Mouse (Mus musculus): Measurements from ENCODE around the gene Med12l. TPM values are rescaled to one million over a fixed set of nuclear protein-coding genes. Genes with fewer than 3 reads are reported as not detected.
A peak's percentile ranks its signal among the peaks of the same experiment; 100 is the strongest.

The Med12l gene
- polyA plus RNA-seq, 1 experiment from 2014 or later: 3.1 TPM

- no peak for DNase-seq (ENCODE audit: low spot score)
Observed at GRCm38 (mm10) chr3:59304944-59305343, 299.3 kb downstream of the Med12l start.

GRCm38 (mm10) chr3:59305518-59305917 lies 299.9 kb downstream of the Med12l start:
- Histone ChIP-seq H3K27ac (no peak overlapping the region), H3K4me3 (no peak overlapping the region), H3K9me3 (no peaks in the 10 kb centered on the region), H3K4me1 (replicated peaks) (no peaks in the 10 kb centered on the region), H3K36me3 (no peaks in the 10 kb centered on the region), H3K27me3 (ENCODE audit: insufficient read depth, poor library complexity, severe bottlenecking) (no peaks in the 10 kb centered on the region)
- WGBS: 97% methylated on average over 2 of the region's 2 CpGs
- DNase-seq (ENCODE audit: low spot score): no peak

More at GRCm38 (mm10) chr3:59304944-59305343, 299.3 kb downstream of the Med12l start:
- Histone ChIP-seq H3K9me3 (no peaks in the 10 kb centered on the region), H3K27me3 (ENCODE audit: insufficient read depth, poor library complexity, severe bottlenecking) (no peaks in the 10 kb centered on the region), H3K27ac (no peak overlapping the region), H3K36me3 (no peaks in the 10 kb centered on the region), H3K4me1 (replicated peaks) (no peaks in the 10 kb centered on the region), H3K4me3 (no peak overlapping the region)
- 93% methylated on average over 5 of the region's 5 CpGs for WGBS

GRCm38 (mm10) chr3:59312610-59313009 lies 307.0 kb downstream of the Med12l start:
- WGBS: 90% methylated on average over 10 of the region's 10 CpGs
- DNase-seq (ENCODE audit: low spot score): no peak
- Histone ChIP-seq H3K36me3 (peaks cover 2% of the 10 kb centered on the region; the same call in 1 of the 2 replicates), H3K27me3 (ENCODE audit: insufficient read depth, poor library complexity, severe bottlenecking) (no peaks in the 10 kb centered on the region), H3K9me3 (no peaks in the 10 kb centered on the region), H3K27ac (no peak overlapping the region), H3K4me3 (no peak overlapping the region), H3K4me1 (replicated peaks) (no peaks in the 10 kb centered on the region)

- no peaks in the 10 kb centered on the region for H3K27me3 ChIP-seq (ENCODE audit: insufficient read depth, poor library complexity, severe bottlenecking)
- no peak for DNase-seq (ENCODE audit: low spot score)
- no peak overlapping the region for H3K27ac ChIP-seq
- H3K4me1 ChIP-seq (replicated peaks): no peaks in the 10 kb centered on the region
- WGBS: 90% methylated on average over 7 of the region's 7 CpGs
- peaks cover 25% of the 10 kb centered on the region for H3K36me3 ChIP-seq
- H3K4me3 ChIP-seq: no peak overlapping the region
- H3K9me3 ChIP-seq: no peaks in the 10 kb centered on the region
Observed at GRCm38 (mm10) chr3:59316077-59316476, 310.5 kb downstream of the Med12l start.

GRCm38 (mm10) chr3:59321278-59321876 lies 315.8 kb downstream of the Med12l start:
- H3K27ac ChIP-seq: no peak overlapping the region
- H3K4me1 ChIP-seq (replicated peaks): no peaks in the 10 kb centered on the region
- peak; percentile 47 for DNase-seq (ENCODE audit: low spot score)
- H3K36me3 ChIP-seq: peaks cover 25% of the 10 kb centered on the region
- 49% methylated on average over 7 of the region's 7 CpGs for WGBS
- H3K4me3 ChIP-seq: no peak overlapping the region
- no peaks in the 10 kb centered on the region for H3K27me3 ChIP-seq (ENCODE audit: insufficient read depth, poor library complexity, severe bottlenecking)
- H3K9me3 ChIP-seq: no peaks in the 10 kb centered on the region

- WGBS: 80% methylated on average over 2 of the region's 2 CpGs
- DNase-seq (ENCODE audit: low spot score): no peak
Observed at GRCm38 (mm10) chr3:59328526-59328925, 322.9 kb downstream of the Med12l start.

GRCm38 (mm10) chr3:59341647-59342427 lies 336.2 kb downstream of the Med12l start:
- no peaks in the 10 kb centered on the region for H3K27me3 ChIP-seq (ENCODE audit: insufficient read depth, poor library complexity, severe bottlenecking)
- no peak overlapping the region for H3K27ac ChIP-seq
- H3K4me3 ChIP-seq: no peak overlapping the region
- peaks cover 14% of the 10 kb centered on the region for H3K4me1 ChIP-seq (replicated peaks)
- DNase-seq (ENCODE audit: low spot score): no peak
- H3K36me3 ChIP-seq: no peaks in the 10 kb centered on the region
- 86% methylated on average over 11 of the region's 11 CpGs for WGBS
- no peaks in the 10 kb centered on the region for H3K9me3 ChIP-seq

More at GRCm38 (mm10) chr3:59328526-59328925, 322.9 kb downstream of the Med12l start:
- Histone ChIP-seq H3K4me3 (no peak overlapping the region), H3K27ac (no peak overlapping the region), H3K27me3 (ENCODE audit: insufficient read depth, poor library complexity, severe bottlenecking) (no peaks in the 10 kb centered on the region), H3K9me3 (no peaks in the 10 kb centered on the region), H3K4me1 (replicated peaks) (no peaks in the 10 kb centered on the region), H3K36me3 (peaks cover 43% of the 10 kb centered on the region)

DNA sequence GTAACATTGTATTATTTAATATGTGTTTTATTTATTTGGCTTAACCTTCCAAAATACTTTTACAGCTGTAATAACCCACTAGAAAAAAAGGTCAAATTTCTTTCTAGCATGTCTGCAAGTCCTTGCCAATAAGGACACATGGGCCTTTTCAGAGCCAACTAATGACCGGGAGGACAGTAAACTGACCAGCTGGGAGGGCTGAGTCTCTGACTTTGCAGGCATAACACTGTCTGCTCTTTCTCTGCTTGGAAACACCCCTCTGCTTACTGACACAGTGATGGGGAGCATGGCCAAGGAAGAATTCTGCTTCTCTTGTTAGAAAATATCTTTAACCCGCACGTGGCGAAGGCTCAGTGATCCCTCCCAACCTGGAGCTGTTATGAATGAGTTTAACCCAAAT lies 337.4 kb downstream of the Med12l start:
- H3K27me3 ChIP-seq (ENCODE audit: insufficient read depth, poor library complexity, severe bottlenecking): no peaks in the 10 kb centered on the region
- no peaks in the 10 kb centered on the region for H3K9me3 ChIP-seq
- H3K4me1 ChIP-seq (replicated peaks): peaks cover 14% of the 10 kb centered on the region
- no peak overlapping the region for H3K27ac ChIP-seq
- H3K4me3 ChIP-seq: peak overlapping the region; percentile 66
- no peak for DNase-seq (ENCODE audit: low spot score)
- 76% methylated on average over 4 of the region's 4 CpGs for WGBS
- no peaks in the 10 kb centered on the region for H3K36me3 ChIP-seq

GRCm38 (mm10) chr3:59344065-59344905 lies 338.7 kb downstream of the Med12l start, which contains the start of gene Igsf10:
Igsf10 (minus strand) TSS chr3:59344394.
- Histone ChIP-seq H3K4me1 (replicated peaks) (peaks cover 14% of the 10 kb centered on the region), H3K36me3 (no peaks in the 10 kb centered on the region), H3K27me3 (ENCODE audit: insufficient read depth, poor library complexity, severe bottlenecking) (no peaks in the 10 kb centered on the region), H3K4me3 (peak within 1 kb of the TSS; percentile 66), H3K9me3 (no peaks in the 10 kb centered on the region), H3K27ac (peak within 1 kb of the TSS; percentile 89)
- peak; percentile 89 for DNase-seq (ENCODE audit: low spot score)
- WGBS: 5% methylated on average over 23 of the region's 23 CpGs

DNA sequence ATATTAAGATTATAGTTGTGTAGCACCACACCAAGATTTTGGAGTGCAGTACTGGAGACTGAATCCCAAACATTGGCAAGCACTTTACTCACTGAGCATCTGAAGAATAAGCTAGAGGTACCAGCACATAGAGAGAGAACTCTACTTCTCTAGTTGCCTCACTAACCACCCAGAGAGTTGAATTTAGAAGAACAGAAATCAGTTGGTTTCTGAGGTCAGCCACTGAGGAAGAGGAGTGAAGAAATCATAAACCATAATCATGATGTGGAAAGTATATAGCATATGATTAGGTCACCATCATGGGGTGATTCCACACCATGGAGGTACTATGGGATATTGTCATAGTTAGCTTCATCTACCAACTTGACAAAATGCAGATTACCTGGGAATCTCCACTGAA lies 346.1 kb downstream of the Med12l start:
- no peak for DNase-seq (ENCODE audit: low spot score)
- H3K4me1 ChIP-seq (replicated peaks): no peaks in the 10 kb centered on the region
- no peak overlapping the region for H3K27ac ChIP-seq
- no peak overlapping the region for H3K4me3 ChIP-seq
- no peaks in the 10 kb centered on the region for H3K9me3 ChIP-seq
- no peaks in the 10 kb centered on the region for H3K27me3 ChIP-seq (ENCODE audit: insufficient read depth, poor library complexity, severe bottlenecking)
- no peaks in the 10 kb centered on the region for H3K36me3 ChIP-seq

- Histone ChIP-seq H3K27ac (no peak overlapping the region), H3K36me3 (no peaks in the 10 kb centered on the region), H3K9me3 (no peaks in the 10 kb centered on the region), H3K4me1 (replicated peaks) (no peaks in the 10 kb centered on the region), H3K4me3 (no peak overlapping the region), H3K27me3 (ENCODE audit: insufficient read depth, poor library complexity, severe bottlenecking) (no peaks in the 10 kb centered on the region)
- DNase-seq (ENCODE audit: low spot score): no peak
- 89% methylated on average over 3 of the region's 3 CpGs for WGBS
Observed at GRCm38 (mm10) chr3:59354156-59354555, 348.5 kb downstream of the Med12l start.

DNA sequence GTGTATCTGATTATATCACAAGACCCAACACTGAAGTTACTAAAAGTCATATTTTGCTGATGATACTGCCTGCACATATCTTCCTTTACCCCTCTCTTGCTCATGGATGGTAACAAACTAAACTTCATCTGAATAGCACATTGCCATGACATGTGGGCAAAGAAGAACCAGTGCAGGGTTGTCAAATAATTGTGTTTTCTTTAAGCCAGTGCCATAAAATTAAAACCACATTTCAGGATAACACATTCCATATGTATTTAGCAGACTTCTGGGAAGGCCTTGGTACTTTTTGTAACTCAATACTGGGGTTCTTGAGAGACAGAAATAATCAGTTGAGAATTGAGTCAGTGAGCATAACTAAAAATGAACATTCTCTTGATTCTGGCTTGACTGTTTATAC lies 354.5 kb downstream of the Med12l start:
- H3K4me3 ChIP-seq: no peak overlapping the region
- H3K9me3 ChIP-seq: no peaks in the 10 kb centered on the region
- no peaks in the 10 kb centered on the region for H3K36me3 ChIP-seq
- DNase-seq (ENCODE audit: low spot score): no peak
- H3K27ac ChIP-seq: no peak overlapping the region
- no peaks in the 10 kb centered on the region for H3K4me1 ChIP-seq (replicated peaks)
- H3K27me3 ChIP-seq (ENCODE audit: insufficient read depth, poor library complexity, severe bottlenecking): no peaks in the 10 kb centered on the region

- H3K4me1 ChIP-seq (replicated peaks): no peaks in the 10 kb centered on the region
Observed at GRCm38 (mm10) chr3:59361895-59362294, 356.3 kb downstream of the Med12l start.

More at GRCm38 (mm10) chr3:59361895-59362294, 356.3 kb downstream of the Med12l start:
- no peak for DNase-seq (ENCODE audit: low spot score)
- Histone ChIP-seq H3K36me3 (no peaks in the 10 kb centered on the region), H3K27me3 (ENCODE audit: insufficient read depth, poor library complexity, severe bottlenecking) (no peaks in the 10 kb centered on the region), H3K9me3 (no peaks in the 10 kb centered on the region), H3K27ac (no peak overlapping the region), H3K4me3 (no peak overlapping the region)
- 86% methylated on average over 1 of the region's 1 CpGs for WGBS
